Mouse (Mus musculus) thymus, adult 2 months (tissue): ENCODE results near the gene Tmem248. TPM values are rescaled to one million over a fixed set of nuclear protein-coding genes. Genes with fewer than 3 reads are reported as not detected.

ENCODE experiments used
- DNase-seq: peaks from one replicate; pipeline ENCODE4 v3.0.0; 2021
- H3K27ac ChIP-seq: fragments of 200-500 bp; 2 replicates; pipeline ENCODE4 v1.5.1; 2012; ENCODE audit warnings: low read length, control low read depth; ENCODE audit not compliant: control insufficient read depth, insufficient read depth
- H3K27me3 ChIP-seq: fragments of 200-500 bp; 2 replicates; pipeline ENCODE4 v1.6.1; 2012; ENCODE audit warnings: mild to moderate bottlenecking, low read length, moderate library complexity, mixed read lengths; ENCODE audit not compliant: control insufficient read depth, insufficient read depth
- H3K36me3 ChIP-seq: fragments of 200-500 bp; 2 replicates; pipeline ENCODE4 v1.6.1; 2012; ENCODE audit warnings: mild to moderate bottlenecking, low read length, moderate library complexity; ENCODE audit not compliant: control insufficient read depth, insufficient read depth
- H3K4me1 ChIP-seq: fragments of 200-500 bp; replicated peaks from 2 replicates; pipeline ENCODE4 v1.6.1; 2012; ENCODE audit warnings: low read length; ENCODE audit not compliant: control insufficient read depth, insufficient read depth
- H3K4me3 ChIP-seq: fragments of 200-500 bp; 2 replicates; pipeline ENCODE4 v1.5.1; 2012; ENCODE audit warnings: mild to moderate bottlenecking, low read length, control low read depth, moderate library complexity; ENCODE audit not compliant: control insufficient read depth, insufficient read depth
- CTCF ChIP-seq: fragments of 200-500 bp; IDR thresholded peaks from 2 replicates; pipeline ENCODE4 v1.5.1; 2012; ENCODE audit warnings: mild to moderate bottlenecking, control low read depth, low read length, moderate library complexity, borderline replicate concordance; ENCODE audit not compliant: control insufficient read depth, poor library complexity, insufficient read depth; ENCODE audit errors: extremely low read depth
- POLR2A ChIP-seq: fragments of 200-500 bp; IDR thresholded peaks from 2 replicates; pipeline ENCODE4 v1.6.1; 2012; ENCODE audit warnings: mild to moderate bottlenecking, low read length, control low read depth, moderate library complexity; ENCODE audit not compliant: control insufficient read depth, poor library complexity, insufficient read depth; ENCODE audit errors: extremely low read depth
- WGBS: fragments of 180-500 bp; shearing (Covaris S2); methylation state at CpG from one replicate; pipeline ENCODE4 v1.1.7; 2018; 5-methylcytosine and 5-hydroxymethylcytosine counted together
- polyA plus RNA-seq: library from polyadenylated mRNA; depleted of rRNA; stranded (reverse); fragments of >200 nt; gene quantifications from 2 replicates; pipeline ENCODE4 v1.2.3, GENCODE M21; 2012

The Tmem248 gene
- polyA plus RNA-seq, 1 experiment, result 31.8 TPM

- peaks cover 11% of the 10 kb centered on the region; the same call in 1 of the 2 replicates for H3K36me3 ChIP-seq
- TF ChIP-seq CTCF, result no peak
- TF ChIP-seq POLR2A, result no peak
- 96% methylated on average over 7 of the region's 7 CpGs for WGBS
- no peak overlapping the region for H3K27ac ChIP-seq
- no peak for DNase-seq
- no peaks in the 10 kb centered on the region for H3K27me3 ChIP-seq
- no peak overlapping the region for H3K4me3 ChIP-seq
- H3K4me1 ChIP-seq, result no peaks in the 10 kb centered on the region
Measured at GRCm38 (mm10) chr5:130197981-130198380, 18.9 kb upstream of the Tmem248 start.

GRCm38 (mm10) chr5:130200233-130201029 is 16.4 kb upstream of the Tmem248 start:
- no peak overlapping the region for H3K4me3 ChIP-seq
- no peak for DNase-seq
- WGBS, result 93% methylated on average over 10 of the region's 10 CpGs
- H3K27ac ChIP-seq, result no peak overlapping the region
- H3K36me3 ChIP-seq, result peaks cover 11% of the 10 kb centered on the region; the same call in 1 of the 2 replicates
- H3K4me1 ChIP-seq, result peaks cover 5% of the 10 kb centered on the region
- no peak for TF ChIP-seq CTCF
- no peak for TF ChIP-seq POLR2A
- H3K27me3 ChIP-seq, result no peaks in the 10 kb centered on the region

GRCm38 (mm10) chr5:130203948-130204347 is 12.9 kb upstream of the Tmem248 start:
- DNase-seq, result no peak
- no peak overlapping the region for H3K27ac ChIP-seq
- peaks cover 3% of the 10 kb centered on the region; the same call in 1 of the 2 replicates for H3K36me3 ChIP-seq
- WGBS, result 51% methylated on average over 4 of the region's 4 CpGs
- no peaks in the 10 kb centered on the region for H3K27me3 ChIP-seq
- no peak overlapping the region for H3K4me3 ChIP-seq
- TF ChIP-seq CTCF (no peak), POLR2A (no peak)
- peaks cover 10% of the 10 kb centered on the region for H3K4me1 ChIP-seq

- Histone ChIP-seq H3K4me3 (no peak overlapping the region), H3K27ac (peak overlapping the region; percentile 64; the same call in 1 of the 2 replicates), H3K36me3 (peaks cover 5% of the 10 kb centered on the region; the same call in 1 of the 2 replicates), H3K27me3 (no peaks in the 10 kb centered on the region), H3K4me1 (peaks cover 10% of the 10 kb centered on the region)
- peak; percentile 3 for DNase-seq
- TF ChIP-seq CTCF (no peak), POLR2A (no peak)
- WGBS, result 32% methylated on average over 6 of the region's 6 CpGs
Measured at GRCm38 (mm10) chr5:130204560-130204959, 12.3 kb upstream of the Tmem248 start.

GRCm38 (mm10) chr5:130205441-130206023 is 11.3 kb upstream of the Tmem248 start:
- Histone ChIP-seq H3K36me3 (peaks cover 7% of the 10 kb centered on the region; the same call in 1 of the 2 replicates), H3K4me1 (peaks cover 10% of the 10 kb centered on the region), H3K4me3 (no peak overlapping the region), H3K27me3 (no peaks in the 10 kb centered on the region), H3K27ac (no peak overlapping the region)
- DNase-seq, result no peak
- WGBS, result 96% methylated on average over 3 of the region's 3 CpGs
- TF ChIP-seq POLR2A (no peak), CTCF (no peak)

- 98% methylated on average over 4 of the region's 4 CpGs for WGBS
- peaks cover 13% of the 10 kb centered on the region; the same call in 1 of the 2 replicates for H3K36me3 ChIP-seq
- H3K27ac ChIP-seq, result no peak overlapping the region
- no peak for TF ChIP-seq POLR2A
- H3K4me1 ChIP-seq, result peaks cover 10% of the 10 kb centered on the region
- no peak overlapping the region for H3K4me3 ChIP-seq
- DNase-seq, result no peak
- H3K27me3 ChIP-seq, result no peaks in the 10 kb centered on the region
Measured at GRCm38 (mm10) chr5:130207299-130207698, 9.6 kb upstream of the Tmem248 start.

GRCm38 (mm10) chr5:130212956-130213355 is 3.9 kb upstream of the Tmem248 start:
- H3K36me3 ChIP-seq, result peaks cover 17% of the 10 kb centered on the region; the same call in 1 of the 2 replicates
- WGBS, result 97% methylated on average over 11 of the region's 11 CpGs
- TF ChIP-seq POLR2A (no peak), CTCF (no peak)
- no peaks in the 10 kb centered on the region for H3K4me1 ChIP-seq
- no peak for DNase-seq
- H3K4me3 ChIP-seq, result no peak overlapping the region
- H3K27ac ChIP-seq, result no peak overlapping the region
- H3K27me3 ChIP-seq, result no peaks in the 10 kb centered on the region
